Mouse (Mus musculus) frontal cortex, postnatal 25 days (tissue): ENCODE data around the gene Lrp11.
A peak's percentile ranks its signal among the peaks of the same experiment; 100 is the strongest.

Experiments
- DNase-seq, 2 experiments: peaks; one replicate each; pipeline ENCODE4 v3.0.0; 2022; ENCODE audit warnings: low spot score in 2 of 2

Gene Lrp11

GRCm38 (mm10) chr10:7623861-7624518 lies 34.4 kb downstream of the Lrp11 start:
- DNase-seq, result no peak

DNA sequence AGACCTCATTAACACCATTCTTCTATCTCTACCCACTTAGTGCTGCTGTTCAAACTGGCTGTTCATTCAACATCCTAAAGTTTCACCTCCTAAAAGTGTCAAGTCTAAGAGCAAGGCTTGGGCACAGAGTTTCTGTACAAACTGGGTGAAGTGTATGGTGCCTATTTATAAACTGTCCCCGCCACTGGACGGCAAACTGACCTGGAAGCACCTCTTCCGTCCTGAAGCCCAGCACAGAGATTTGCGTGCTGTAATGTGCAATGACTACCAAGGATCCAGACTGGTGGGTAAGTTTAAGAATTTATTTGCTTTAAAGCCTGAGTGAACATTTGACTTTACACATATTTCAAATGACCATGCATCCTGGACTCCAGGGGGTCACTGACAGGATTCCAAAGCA lies 39.5 kb downstream of the Lrp11 start:
- no peak for DNase-seq

- DNase-seq, result no peak
Measured at GRCm38 (mm10) chr10:7630286-7630685, 40.7 kb downstream of the Lrp11 start.

DNA sequence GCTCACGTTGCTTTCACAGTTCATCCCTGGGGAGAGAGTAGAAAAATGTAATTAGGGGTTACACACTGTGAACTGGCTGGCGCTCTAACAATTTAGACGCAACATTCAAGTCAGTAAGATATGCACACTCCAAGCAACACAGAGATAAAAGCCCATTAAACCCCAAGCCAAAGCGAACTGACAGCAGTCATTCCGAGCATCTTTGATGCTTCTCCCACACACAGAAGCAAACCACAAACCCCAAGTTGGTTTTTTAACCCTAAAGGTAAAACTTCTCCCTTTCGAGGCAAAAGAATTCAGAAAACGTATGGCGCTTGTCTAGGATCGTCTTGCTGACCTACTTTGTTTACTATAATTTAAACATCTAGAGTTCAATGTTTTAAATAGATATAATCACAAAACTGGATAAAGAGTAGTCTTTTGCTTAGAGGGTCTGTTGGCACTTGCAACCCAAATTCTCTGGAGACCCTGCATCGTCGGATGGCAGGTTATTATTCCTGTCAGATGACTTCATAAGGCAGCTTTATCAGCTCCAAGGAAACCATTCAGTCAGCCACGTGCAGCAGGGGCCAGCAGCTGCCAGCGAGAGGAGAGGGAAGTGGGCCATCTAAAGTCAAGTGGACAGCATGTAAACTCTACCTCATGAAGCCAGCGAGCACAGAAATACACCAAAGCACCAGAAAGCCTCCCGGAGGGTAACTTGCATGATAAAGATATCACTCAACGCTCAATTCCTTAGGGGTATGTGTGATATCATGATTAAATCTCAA lies 41.5 kb downstream of the Lrp11 start:
- no peak for DNase-seq

- DNase-seq, result no peak
Measured at GRCm38 (mm10) chr10:7640366-7640765, 50.8 kb downstream of the Lrp11 start.

GRCm38 (mm10) chr10:7645911-7646310 lies 56.3 kb downstream of the Lrp11 start:
- no peak for DNase-seq

- DNase-seq, result no peak
Measured at GRCm38 (mm10) chr10:7649059-7649458, 59.5 kb downstream of the Lrp11 start.

- DNase-seq, result no peak
Measured at GRCm38 (mm10) chr10:7651057-7651456, 61.5 kb downstream of the Lrp11 start.

DNA sequence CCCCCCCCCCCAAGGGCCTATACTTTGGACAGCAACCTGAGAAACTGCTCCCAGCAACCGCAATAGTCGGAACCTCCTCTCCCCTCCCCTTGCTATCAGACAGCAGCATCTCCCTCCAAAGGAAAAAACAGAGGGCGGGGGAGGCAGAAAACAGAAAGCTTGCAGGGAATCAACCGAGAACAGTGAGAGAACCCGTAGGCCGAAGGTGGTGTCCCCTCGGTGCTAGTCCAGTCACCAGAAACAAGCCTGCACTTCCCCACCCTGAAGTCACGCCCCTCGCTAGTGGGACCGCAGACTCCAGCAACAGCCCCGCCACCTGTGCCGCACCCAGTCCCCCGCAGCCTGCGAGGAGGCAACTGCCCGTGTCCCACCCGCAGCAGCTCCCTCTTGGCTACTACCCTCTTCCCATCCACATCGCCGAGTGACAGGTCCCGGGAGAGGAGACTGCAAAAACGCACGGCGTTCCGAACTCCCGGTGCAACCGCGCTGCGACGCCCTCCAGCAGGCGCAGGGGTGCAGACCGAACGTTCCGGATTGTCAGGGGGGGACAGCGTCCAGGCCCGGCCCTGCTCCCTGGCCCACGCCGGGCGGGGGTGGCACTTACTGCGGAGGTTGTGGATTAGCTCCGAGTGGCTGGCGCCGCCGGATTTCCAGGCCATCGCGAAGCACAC lies 73.0 kb downstream of the Lrp11 start:
- DNase-seq, result no peak

DNA sequence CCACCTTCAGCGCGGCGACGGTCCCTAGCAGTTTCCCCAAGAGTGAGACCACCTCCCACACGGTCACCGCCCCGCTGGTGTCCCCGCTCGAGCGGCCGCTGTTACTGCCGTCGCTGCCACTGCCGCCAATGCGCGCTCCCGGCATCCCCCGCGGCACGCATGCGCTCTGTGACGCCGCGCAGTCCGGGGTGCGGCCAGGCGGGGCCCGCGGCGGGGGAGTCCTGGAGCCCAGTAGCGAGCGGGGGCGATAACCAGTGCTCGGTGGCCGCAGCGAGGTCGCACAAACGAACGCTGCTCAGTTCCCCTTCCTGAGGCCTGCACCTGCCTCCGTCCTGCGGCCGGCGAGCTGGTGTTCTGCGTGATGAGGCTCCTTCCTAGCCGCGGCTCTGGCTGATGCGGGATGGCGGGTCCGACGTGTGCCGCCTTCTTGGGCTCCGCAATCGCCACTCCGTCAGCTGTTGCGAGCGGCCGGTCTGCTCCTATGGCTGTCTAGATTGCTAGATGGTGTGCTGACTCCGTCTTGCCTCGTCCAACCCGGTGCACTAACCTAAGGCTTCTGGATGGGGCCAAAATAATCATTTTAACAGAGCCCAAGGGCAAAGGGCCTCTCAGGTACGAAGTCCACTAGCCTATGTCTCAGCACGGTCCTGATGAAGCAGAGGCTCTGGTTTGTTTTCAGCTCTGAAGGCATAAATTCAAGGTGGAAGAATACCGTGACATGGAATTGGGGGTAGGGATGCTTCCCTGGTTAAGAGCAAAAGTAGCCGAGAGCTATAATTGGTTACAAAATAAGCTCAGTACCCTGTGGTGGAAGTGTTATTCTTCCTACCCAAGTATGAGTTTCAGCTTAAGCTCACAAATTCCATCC lies 73.8 kb downstream of the Lrp11 start:
- DNase-seq, result peak; percentile 82 to 90

DNA sequence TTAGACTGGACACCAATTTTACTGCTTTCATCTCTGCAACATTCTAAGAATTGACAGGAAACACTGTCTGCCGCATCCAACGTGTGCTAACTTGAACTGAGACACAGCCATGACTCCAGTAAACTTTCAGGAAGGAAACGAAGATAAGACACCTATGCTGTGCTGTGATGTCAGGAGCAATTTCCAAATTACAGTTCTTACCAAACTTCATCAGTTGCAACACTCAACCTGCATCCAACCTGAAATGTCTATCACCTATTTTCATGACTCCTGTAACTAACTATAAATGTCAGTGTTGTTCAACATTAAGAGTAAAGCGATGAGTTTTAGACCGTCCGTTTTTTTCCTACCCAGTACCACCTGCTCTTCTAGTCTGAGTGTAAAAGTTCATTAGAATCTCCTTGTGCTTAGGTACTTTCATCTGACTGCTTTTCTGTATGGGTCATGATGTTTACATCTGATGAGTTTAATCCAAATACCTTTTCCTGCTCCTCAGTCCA lies 74.5 kb downstream of the Lrp11 start:
- no peak for DNase-seq

DNA sequence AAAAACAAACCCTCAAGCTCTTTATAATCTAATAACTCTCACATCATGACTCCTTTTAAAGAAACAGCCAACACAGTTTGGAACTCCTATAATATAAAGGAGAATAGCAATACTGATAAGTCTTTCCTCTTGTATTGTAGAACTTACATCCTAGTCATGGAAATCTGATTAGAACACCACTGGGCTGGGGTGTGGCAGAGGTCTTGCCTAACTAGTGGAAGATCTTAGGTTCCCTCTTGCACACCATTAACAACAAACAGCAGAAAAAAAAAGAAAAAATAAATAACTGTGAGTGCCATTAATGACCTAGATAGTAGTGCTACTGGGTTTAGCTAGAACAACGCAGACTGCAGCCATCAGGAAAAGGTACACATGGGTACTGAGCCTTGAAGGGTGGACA lies 75.3 kb downstream of the Lrp11 start:
- no peak for DNase-seq

GRCm38 (mm10) chr10:7667342-7667802 lies 77.8 kb downstream of the Lrp11 start, which contains the start of gene Nup43:
Gene Nup43, plus strand, starts transcription at chr10:7667503.
- DNase-seq, result peak; percentile 74 to 84

DNA sequence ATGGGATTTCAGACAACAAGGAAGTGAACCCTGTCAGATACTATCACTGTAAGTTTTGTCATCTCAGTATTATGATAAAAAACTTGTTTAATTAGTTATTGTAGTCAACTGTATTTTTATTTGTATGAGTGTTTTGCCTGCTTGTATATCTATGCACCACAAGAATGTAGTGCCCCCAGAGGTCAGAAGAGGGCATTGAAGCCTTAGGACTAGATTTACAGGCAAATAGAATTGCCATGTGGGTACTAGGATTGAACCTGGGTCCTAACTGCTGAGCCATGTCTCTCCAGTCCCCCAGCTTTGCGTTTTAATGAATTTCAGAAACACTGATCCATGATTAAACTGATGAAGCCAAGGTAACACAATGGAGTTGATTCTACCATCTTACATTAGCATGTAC lies 84.1 kb downstream of the Lrp11 start:
- no peak for DNase-seq
